Mouse (Mus musculus) neural tube, embryonic 15.5 days (tissue): Measurements from ENCODE around the gene Cc2d1a. TPM values are rescaled to one million over a fixed set of nuclear protein-coding genes. Genes with fewer than 3 reads are reported as not detected.

Experiments used
- microRNA counts: library from miRNA; unstranded; fragments of <30 nt; microRNA quantifications from one replicate; lab custom pipeline; 2016
- microRNA-seq: library from miRNA; unstranded; fragments of <30 nt; microRNA quantifications from one replicate; pipeline ENCODE4, GENCODE M21; 2017
- polyA plus RNA-seq: library from polyadenylated mRNA; unstranded; fragments of >200 nt; fragmentation: Nextera tagmentation; extraction: Ambion mirVana; gene quantifications from 2 replicates; pipeline ENCODE4 v1.2.1, GENCODE M21; 2015

Cc2d1a gene
- polyA plus RNA-seq, 1 experiment from 2014 or later, result 43.7 TPM

MicroRNA genes within 50 kb of the gene (microRNA counts, 519-probe panel; counts per million panel counts)
- microRNA mmu-miR-181c (lab: Ali Mortazavi, UCI), result 2,870 counts per million, percentile 69 among the panel's probes with 10 or more counts
- microRNA mmu-miR-709 (lab: Ali Mortazavi, UCI), result 2,290 counts per million, percentile 51 among the panel's probes with 10 or more counts

Small RNA genes within 50 kb of the gene (microRNA-seq; reads per million reads assigned to microRNA genes)
- gene Gm25110 (not detected), gene Mir181c (9,547 reads per million, percentile 97 among the genes with 10 or more reads in this experiment), gene Mir181d (4,849 reads per million, percentile 93 among the genes with 10 or more reads in this experiment), gene Mir709 (not detected)

Other genes with a start within 250 kb of the Cc2d1a start
- 43.0 and 54.1 TPM in 2 replicates for gene Adgrl1, start 247.8 kb downstream of the Cc2d1a start, polyA plus RNA-seq
- 1.1 TPM in 2 replicates for gene Gm10644, start 192.7 kb downstream of the Cc2d1a start, polyA plus RNA-seq
- gene Asf1b, start 192.4 kb downstream of the Cc2d1a start, polyA plus RNA-seq, result 8.0 and 24.4 TPM in 2 replicates
- gene Prkaca, start 174.9 kb downstream of the Cc2d1a start, polyA plus RNA-seq, result 234 and 256 TPM in 2 replicates
- 7.9 and 8.4 TPM in 2 replicates for gene Samd1, start 150.3 kb downstream of the Cc2d1a start, polyA plus RNA-seq
- gene 1700067K01Rik, start 146.4 kb downstream of the Cc2d1a start, polyA plus RNA-seq, result 0.82 and 1.2 TPM in 2 replicates
- gene 2210011C24Rik, start 135.8 kb downstream of the Cc2d1a start, polyA plus RNA-seq, result 0.69 and 1.6 TPM in 2 replicates
- 14.1 and 17.0 TPM in 2 replicates for gene Palm3, start 126.5 kb downstream of the Cc2d1a start, polyA plus RNA-seq
- gene Il27ra, start 105.3 kb downstream of the Cc2d1a start, polyA plus RNA-seq, result 0.37 and 1.7 TPM in 2 replicates
- 1.0 and 1.4 TPM in 2 replicates for gene Rln3, start 102.9 kb downstream of the Cc2d1a start, polyA plus RNA-seq
- 1.4 and 1.8 TPM in 2 replicates for gene Gm10643, start 82.8 kb downstream of the Cc2d1a start, polyA plus RNA-seq
- gene Rfx1, start 81.1 kb downstream of the Cc2d1a start, polyA plus RNA-seq, result 8.7 and 9.5 TPM in 2 replicates
- 18.5 and 21.6 TPM in 2 replicates for gene Dcaf15, start 43.2 kb downstream of the Cc2d1a start, polyA plus RNA-seq
- gene Podnl1, start 21.9 kb downstream of the Cc2d1a start, polyA plus RNA-seq, result 0.47 and 0.49 TPM in 2 replicates
- 2.0 and 2.6 TPM in 2 replicates for gene 4930432K21Rik, start 89 bp upstream of the Cc2d1a start, polyA plus RNA-seq
- 7.4 and 11.9 TPM in 2 replicates for gene Nanos3, start 37.3 kb upstream of the Cc2d1a start, polyA plus RNA-seq
- gene Zswim4, start 89.1 kb upstream of the Cc2d1a start, polyA plus RNA-seq, result 14.8 and 16.0 TPM in 2 replicates
- gene D8Ertd738e, start 101.8 kb upstream of the Cc2d1a start, polyA plus RNA-seq, result 263 and 280 TPM in 2 replicates
- gene Mri1, start 109.4 kb upstream of the Cc2d1a start, polyA plus RNA-seq, result 51.5 and 58.8 TPM in 2 replicates
- gene Ccdc130, start 122.4 kb upstream of the Cc2d1a start, polyA plus RNA-seq, result 22.1 and 23.0 TPM in 2 replicates
- 18.3 and 23.6 TPM in 2 replicates for gene Cacna1a, start 240.5 kb upstream of the Cc2d1a start, polyA plus RNA-seq